15 mouse cellular contexts compared by ENCODE assay signal in genomic region chr9:87147927-87148326, GRCm38 (mm10). TPM values are rescaled to one million over a fixed set of nuclear protein-coding genes. Genes with fewer than 3 reads are reported as not detected.
DNase-seq lines count a peak whose midpoint lies in the region; ATAC-seq lines count a peak whose summit lies in the region.
"Had no signal": no experiment of that assay in that cellular context is flagged by ENCODE, and none has a peak within 500 bp of the region (broad histone marks: within the 10 kb centered on the region; RNA-seq: fewer than 3 reads in every experiment).

No protein-coding gene starts in this region.

- no peak overlapping the region for H3K4me3 ChIP-seq in intestine, embryonic 16.5 days (ENCODE audit: low read length)
- no peak overlapping the region for H3K4me3 ChIP-seq in stomach, embryonic 14.5 days (ENCODE audit: low read depth, low read length)
- H3K4me3 ChIP-seq in forebrain, embryonic 13.5 days = no peak overlapping the region
- H3K4me3 ChIP-seq: hindbrain, embryonic 15.5 days; layer of hippocampus, adult 2 months; liver, embryonic 13.5 days had no signal

- peaks cover 25% of the 10 kb centered on the region for H3K27me3 ChIP-seq in intestine, embryonic 16.5 days (replicated peaks; ENCODE audit: control insufficient read depth, insufficient read depth, low read length)
- peaks cover 15% of the 10 kb centered on the region for H3K27me3 ChIP-seq in stomach, embryonic 14.5 days (ENCODE audit: control insufficient read depth, insufficient read depth, low read length)
- H3K27me3 ChIP-seq in forebrain, embryonic 13.5 days = peaks cover 34% of the 10 kb centered on the region

- peak; percentile 49 to 55 for DNase-seq in lung, adult 18-20 months
- DNase-seq in lung, postnatal 14 days = no peak
- peak; percentile 30 to 57 for DNase-seq in kidney, postnatal 25 days
- no peak for DNase-seq in retina, postnatal 1 day
- no peak for DNase-seq in T-cell, adult 2 months (ENCODE audit: low spot score)
- DNase-seq: adrenal gland, postnatal 10 days; B cell, adult 2 months; cerebellum, postnatal 14 days; liver, embryonic 13.5 days had no signal

- H3K9me3 ChIP-seq in intestine, embryonic 16.5 days (ENCODE audit: control insufficient read depth, low read length) = no peaks in the 10 kb centered on the region
- no peaks in the 10 kb centered on the region for H3K9me3 ChIP-seq in stomach, embryonic 14.5 days (ENCODE audit: control insufficient read depth, low read depth, low read length)
- no peaks in the 10 kb centered on the region for H3K9me3 ChIP-seq in forebrain, embryonic 13.5 days (replicated peaks)
- H3K9me3 ChIP-seq: hindbrain, embryonic 15.5 days; liver, embryonic 13.5 days had no signal

- no peak overlapping the region for H3K4me2 ChIP-seq in intestine, embryonic 16.5 days (ENCODE audit: low read depth, low read length)
- no peak overlapping the region for H3K4me2 ChIP-seq in stomach, embryonic 14.5 days (replicated peaks; ENCODE audit: low read depth, low read length)
- H3K4me2 ChIP-seq in forebrain, embryonic 13.5 days = no peak overlapping the region
- H3K4me2 ChIP-seq: hindbrain, embryonic 15.5 days; liver, embryonic 13.5 days had no signal

- H3K27ac ChIP-seq in intestine, embryonic 16.5 days (ENCODE audit: low read length) = no peak overlapping the region
- H3K27ac ChIP-seq in stomach, embryonic 14.5 days (ENCODE audit: low read length) = no peak overlapping the region
- no peak overlapping the region for H3K27ac ChIP-seq in forebrain, embryonic 13.5 days
- H3K27ac ChIP-seq: hindbrain, embryonic 15.5 days; layer of hippocampus, adult 2 months; liver, embryonic 13.5 days had no signal

- H3K4me1 ChIP-seq in intestine, embryonic 16.5 days (ENCODE audit: control insufficient read depth, insufficient read depth, low read length) = peaks cover 4% of the 10 kb centered on the region
- peaks cover 10% of the 10 kb centered on the region; the same call in 1 of the 2 replicates for H3K4me1 ChIP-seq in stomach, embryonic 14.5 days (ENCODE audit: control insufficient read depth, insufficient read depth, low read length)
- H3K4me1 ChIP-seq in forebrain, embryonic 13.5 days = peaks cover 12% of the 10 kb centered on the region
- H3K4me1 ChIP-seq: liver, embryonic 13.5 days had no signal

- no peaks in the 10 kb centered on the region for H3K36me3 ChIP-seq in intestine, embryonic 16.5 days (ENCODE audit: control insufficient read depth, insufficient read depth, low read length)
- no peaks in the 10 kb centered on the region for H3K36me3 ChIP-seq in stomach, embryonic 14.5 days (ENCODE audit: control insufficient read depth, insufficient read depth, low read length)
- H3K36me3 ChIP-seq in forebrain, embryonic 13.5 days (ENCODE audit: poor library complexity, severe bottlenecking) = no peaks in the 10 kb centered on the region
- H3K36me3 ChIP-seq: hindbrain, embryonic 15.5 days; liver, embryonic 13.5 days had no signal

- peak; percentile 72 for ATAC-seq in intestine, embryonic 16.5 days
- peak; percentile 83 for ATAC-seq in stomach, embryonic 14.5 days (ENCODE audit: insufficient number of reproducible peaks, insufficient read depth, low FRiP score, low read depth)
- ATAC-seq in forebrain, embryonic 13.5 days = no peak

- H3K9ac ChIP-seq in intestine, embryonic 16.5 days (ENCODE audit: low read depth, low read length) = no peak overlapping the region
- no peak overlapping the region for H3K9ac ChIP-seq in stomach, embryonic 14.5 days (replicated peaks; ENCODE audit: low read depth, low read length)
- H3K9ac ChIP-seq in forebrain, embryonic 13.5 days = no peak overlapping the region
- H3K9ac ChIP-seq: hindbrain, embryonic 15.5 days; liver, embryonic 13.5 days had no signal

- 71% methylated on average over 2 of the region's 2 CpGs for WGBS in intestine, embryonic 16.5 days
- 69% methylated on average over 2 of the region's 2 CpGs for WGBS in stomach, embryonic 14.5 days
- WGBS in forebrain, embryonic 13.5 days = 80% methylated on average over 2 of the region's 2 CpGs

RNA-seq across cellular contexts. Expression of gene Mrap2, which starts 3.8 kb away (rescaled TPM):
- polyA plus RNA-seq in intestine, embryonic 16.5 days (2015; fragmentation: Nextera tagmentation; extraction: Ambion mirVana) = 0.20 and 0.27 TPM in 2 replicates
- 0.31 TPM in 1 of 2 replicates, not detected in the other for polyA plus RNA-seq in stomach, embryonic 14.5 days (2014; fragmentation: Nextera tagmentation; extraction: Ambion mirVana)
- 0.35 and 0.41 TPM in 2 replicates for polyA plus RNA-seq in forebrain, embryonic 13.5 days (2015; fragmentation: Nextera tagmentation; extraction: Ambion mirVana)
- polyA plus RNA-seq: heart, postnatal 0 days; liver, embryonic 13.5 days had no signal

Comparison
In these comparisons a context has a peak if more than half of its experiments do, and no peak if none do; other contexts are left out.
1. DNase-seq: peak in lung, adult 18-20 months (2 of 2) and kidney, postnatal 25 days (2 of 2); none in lung, postnatal 14 days (single experiment), retina, postnatal 1 day (single experiment) and T-cell, adult 2 months (single experiment).